Mouse (Mus musculus): ENCODE data around the gene Mef2d.

- TF ChIP-seq CTCF (IDR thresholded peaks at IDR 0.05; ENCODE audit: extremely low read depth, insufficient read length, insufficient replicate concordance, low read depth, low read length) (no peak), POLR2A (IDR thresholded peaks at IDR 0.05; ENCODE audit: low read depth, low read length) (no peak)
Observed at GRCm38 (mm10) chr3:88208226-88208720, 66.1 kb downstream of the Mef2d start.
